Mouse (Mus musculus) kidney, embryonic 14.5 days (tissue): ENCODE measurements around the gene Gpc6. TPM values are rescaled to one million over a fixed set of nuclear protein-coding genes. Genes with fewer than 3 reads are reported as not detected.
A peak's percentile ranks its signal among the peaks of the same experiment; 100 is the strongest.

Experiments
- ATAC-seq: fragments of 200-750 bp; cut with Nextera tagmentation; 2 replicates; pipeline ENCODE4 v1.8.0; 2017; ENCODE audit warnings: moderate number of reproducible peaks, mild to moderate bottlenecking, moderate TSS enrichment, moderate library complexity; ENCODE audit not compliant: low FRiP score, low TSS enrichment
- H3K27ac ChIP-seq: fragments of 300-500 bp; sonication (generic); 2 replicates; pipeline ENCODE4 v1.5.1; 2014; ENCODE audit warnings: low read depth, mild to moderate bottlenecking, low read length, moderate library complexity, mixed read lengths
- H3K27me3 ChIP-seq: fragments of 300-500 bp; sonication (generic); 2 replicates; pipeline ENCODE4 v1.6.1; 2014; ENCODE audit warnings: mild to moderate bottlenecking, low read length; ENCODE audit not compliant: control insufficient read depth, insufficient read depth
- H3K36me3 ChIP-seq: fragments of 300-500 bp; sonication (generic); 2 replicates; pipeline ENCODE4 v1.6.1; 2014; ENCODE audit warnings: low read length, mixed read lengths; ENCODE audit not compliant: control insufficient read depth, insufficient read depth
- H3K4me1 ChIP-seq: fragments of 300-500 bp; sonication (generic); 2 replicates; pipeline ENCODE4 v1.6.1; 2014; ENCODE audit warnings: low read length, mixed read lengths; ENCODE audit not compliant: control insufficient read depth, insufficient read depth
- H3K4me2 ChIP-seq: fragments of 300-500 bp; sonication (generic); replicated peaks from 2 replicates; pipeline ENCODE4 v1.6.1; 2014; ENCODE audit warnings: low read depth, mild to moderate bottlenecking, low read length
- H3K4me3 ChIP-seq: fragments of 300-500 bp; sonication (generic); 2 replicates; pipeline ENCODE4 v1.5.1; 2014; ENCODE audit warnings: mild to moderate bottlenecking, low read length
- H3K9ac ChIP-seq: fragments of 300-500 bp; sonication (generic); 2 replicates; pipeline ENCODE4 v1.6.1; 2014; ENCODE audit warnings: low read depth, mild to moderate bottlenecking, low read length, moderate library complexity
- H3K9me3 ChIP-seq: fragments of 300-500 bp; sonication (generic); 2 replicates; pipeline ENCODE4 v1.6.1; 2016; ENCODE audit warnings: low read length; ENCODE audit not compliant: control insufficient read depth
- WGBS: fragments of 180-500 bp; shearing (Covaris S2); extraction: QIAGEN DNeasy Blood & Tissue Kit; methylation state at CpG from one replicate; pipeline ENCODE4 v1.1.7; 2014; 5-methylcytosine and 5-hydroxymethylcytosine counted together
- polyA plus RNA-seq: library from polyadenylated mRNA; unstranded; fragments of >200 nt; fragmentation: Nextera tagmentation; extraction: Ambion mirVana; gene quantifications from 2 replicates; pipeline ENCODE4 v1.2.1, GENCODE M21; 2014

Gene Gpc6
- polyA plus RNA-seq, 1 experiment from 2014 or later: 71.8 TPM

- Histone ChIP-seq H3K4me1 (0 out of 2 replicates have a peak, but pooled peaks cover 3% of the 10 kb centered on the region), H3K4me2 (no peak overlapping the region), H3K27me3 (no peaks in the 10 kb centered on the region), H3K27ac (no peak overlapping the region), H3K4me3 (no peak overlapping the region), H3K9me3 (no peaks in the 10 kb centered on the region), H3K9ac (no peak overlapping the region), H3K36me3 (no peaks in the 10 kb centered on the region)
- ATAC-seq: peak; percentile 82; the same call in 1 of the 2 replicates
- 41% methylated on average over 1 of the region's 1 CpGs for WGBS
Observed at GRCm38 (mm10) chr14:117332256-117332655, 407.1 kb downstream of the Gpc6 start.

- Histone ChIP-seq H3K4me1 (no peaks in the 10 kb centered on the region), H3K9ac (no peak overlapping the region), H3K27me3 (no peaks in the 10 kb centered on the region), H3K27ac (no peak overlapping the region), H3K4me3 (no peak overlapping the region), H3K4me2 (no peak overlapping the region), H3K36me3 (no peaks in the 10 kb centered on the region), H3K9me3 (no peaks in the 10 kb centered on the region)
- WGBS: 78% methylated on average over 1 of the region's 1 CpGs
- no peak for ATAC-seq
Observed at GRCm38 (mm10) chr14:117337271-117337670, 412.2 kb downstream of the Gpc6 start.

- WGBS: 30% methylated on average over 4 of the region's 4 CpGs
- H3K4me2 ChIP-seq: no peak overlapping the region
- H3K4me3 ChIP-seq: no peak overlapping the region
- ATAC-seq: peak; percentile 83; the same call in 1 of the 2 replicates
- H3K27ac ChIP-seq: no peak overlapping the region
- H3K36me3 ChIP-seq: no peaks in the 10 kb centered on the region
- no peaks in the 10 kb centered on the region for H3K27me3 ChIP-seq
- H3K9ac ChIP-seq: no peak overlapping the region
- no peaks in the 10 kb centered on the region for H3K9me3 ChIP-seq
- no peaks in the 10 kb centered on the region for H3K4me1 ChIP-seq
Observed at GRCm38 (mm10) chr14:117340549-117340948, 415.4 kb downstream of the Gpc6 start.

- 76% methylated on average over 6 of the region's 6 CpGs for WGBS
- Histone ChIP-seq H3K4me2 (no peak overlapping the region), H3K9ac (no peak overlapping the region), H3K27ac (no peak overlapping the region), H3K4me3 (no peak overlapping the region), H3K9me3 (peaks cover 3% of the 10 kb centered on the region; the same call in 1 of the 2 replicates), H3K36me3 (no peaks in the 10 kb centered on the region), H3K4me1 (no peaks in the 10 kb centered on the region), H3K27me3 (no peaks in the 10 kb centered on the region)
- no peak for ATAC-seq
Observed at GRCm38 (mm10) chr14:117344505-117344904, 419.4 kb downstream of the Gpc6 start.

GRCm38 (mm10) chr14:117346372-117346885 lies 421.3 kb downstream of the Gpc6 start:
- H3K27me3 ChIP-seq: no peaks in the 10 kb centered on the region
- no peak overlapping the region for H3K9ac ChIP-seq
- no peaks in the 10 kb centered on the region for H3K4me1 ChIP-seq
- H3K4me3 ChIP-seq: no peak overlapping the region
- no peak overlapping the region for H3K27ac ChIP-seq
- WGBS: 95% methylated on average over 6 of the region's 6 CpGs
- H3K4me2 ChIP-seq: no peak overlapping the region
- H3K9me3 ChIP-seq: peaks cover 3% of the 10 kb centered on the region; the same call in 1 of the 2 replicates
- ATAC-seq: no peak
- H3K36me3 ChIP-seq: no peaks in the 10 kb centered on the region

GRCm38 (mm10) chr14:117351296-117351695 lies 426.2 kb downstream of the Gpc6 start:
- Histone ChIP-seq H3K9me3 (peaks cover 3% of the 10 kb centered on the region; the same call in 1 of the 2 replicates), H3K27ac (no peak overlapping the region), H3K36me3 (no peaks in the 10 kb centered on the region), H3K9ac (no peak overlapping the region), H3K27me3 (no peaks in the 10 kb centered on the region), H3K4me1 (no peaks in the 10 kb centered on the region), H3K4me2 (no peak overlapping the region), H3K4me3 (no peak overlapping the region)
- ATAC-seq: no peak
- WGBS: 72% methylated on average over 7 of the region's 7 CpGs

GRCm38 (mm10) chr14:117361155-117361964 lies 436.2 kb downstream of the Gpc6 start:
- no peaks in the 10 kb centered on the region for H3K27me3 ChIP-seq
- no peak overlapping the region for H3K9ac ChIP-seq
- 76% methylated on average over 9 of the region's 9 CpGs for WGBS
- H3K27ac ChIP-seq: no peak overlapping the region
- H3K9me3 ChIP-seq: no peaks in the 10 kb centered on the region
- no peak; the same call in 1 of the 2 replicates for ATAC-seq
- H3K4me2 ChIP-seq: no peak overlapping the region
- H3K36me3 ChIP-seq: no peaks in the 10 kb centered on the region
- H3K4me1 ChIP-seq: 0 out of 2 replicates have a peak, but pooled peaks cover 5% of the 10 kb centered on the region
- H3K4me3 ChIP-seq: no peak overlapping the region

GRCm38 (mm10) chr14:117361965-117362309 lies 436.8 kb downstream of the Gpc6 start:
- no peak overlapping the region for H3K4me2 ChIP-seq
- WGBS: 92% methylated on average over 2 of the region's 2 CpGs
- H3K36me3 ChIP-seq: no peaks in the 10 kb centered on the region
- H3K4me1 ChIP-seq: 0 out of 2 replicates have a peak, but pooled peaks cover 5% of the 10 kb centered on the region
- H3K4me3 ChIP-seq: no peak overlapping the region
- H3K27ac ChIP-seq: no peak overlapping the region
- H3K27me3 ChIP-seq: no peaks in the 10 kb centered on the region
- no peak for ATAC-seq
- no peak overlapping the region for H3K9ac ChIP-seq
- H3K9me3 ChIP-seq: no peaks in the 10 kb centered on the region

- Histone ChIP-seq H3K4me3 (no peak overlapping the region), H3K9ac (no peak overlapping the region), H3K4me2 (no peak overlapping the region), H3K27ac (no peak overlapping the region), H3K36me3 (no peaks in the 10 kb centered on the region), H3K4me1 (0 out of 2 replicates have a peak, but pooled peaks cover 5% of the 10 kb centered on the region), H3K9me3 (no peaks in the 10 kb centered on the region), H3K27me3 (no peaks in the 10 kb centered on the region)
- no peak for ATAC-seq
- 90% methylated on average over 18 of the region's 18 CpGs for WGBS
Observed at GRCm38 (mm10) chr14:117369331-117369866, 444.3 kb downstream of the Gpc6 start.
